Mouse (Mus musculus): ENCODE data around the gene Gm15107.
"Not testable (repeated sequence)": the region's sequence is repeated elsewhere in the genome, so short reads cannot be mapped to it uniquely, and the experiment has no call there.

Gm15107 gene

GRCm38 (mm10) chrX:148180424-148180823 lies at the start of gene Gm15107:
Gene Gm15107 (plus strand): TSS chrX:148180724.
- in situ Hi-C loops (cut with MboI; ENCODE audit: unreplicated experiment in 2 of 2) = not testable (repeated sequence)
